Mouse (Mus musculus) liver, embryonic 16.5 days (tissue): ENCODE measurements around the gene Fkbp15. TPM values are rescaled to one million over a fixed set of nuclear protein-coding genes. Genes with fewer than 3 reads are reported as not detected.
A peak's percentile ranks its signal among the peaks of the same experiment; 100 is the strongest.

Source experiments
- ATAC-seq: fragments of 200-750 bp; cut with Nextera tagmentation; 2 replicates; pipeline ENCODE4 v1.8.0; 2017; ENCODE audit warnings: low read depth, mild to moderate bottlenecking, moderate number of reproducible peaks, moderate library complexity
- H3K27ac ChIP-seq: fragments of 300-500 bp; sonication (generic); 2 replicates; pipeline ENCODE4 v1.5.1; 2014; ENCODE audit warnings: mild to moderate bottlenecking, low read length
- H3K27me3 ChIP-seq: fragments of 300-500 bp; sonication (generic); 2 replicates; pipeline ENCODE4 v1.6.1; 2014; ENCODE audit warnings: low read depth, low read length, mixed read lengths; ENCODE audit not compliant: control insufficient read depth, insufficient read depth
- H3K36me3 ChIP-seq: fragments of 300-500 bp; sonication (generic); 2 replicates; pipeline ENCODE4 v1.6.1; 2014; ENCODE audit warnings: mild to moderate bottlenecking; ENCODE audit not compliant: control insufficient read depth, insufficient read depth
- H3K4me1 ChIP-seq: fragments of 300-500 bp; sonication (generic); 2 replicates; pipeline ENCODE4 v1.6.1; 2014; ENCODE audit warnings: low read depth, low read length, mixed read lengths; ENCODE audit not compliant: control insufficient read depth
- H3K4me2 ChIP-seq: fragments of 300-500 bp; sonication (generic); 2 replicates; pipeline ENCODE4 v1.6.1; 2014; ENCODE audit warnings: low read depth, low read length, mixed read lengths
- H3K4me3 ChIP-seq: fragments of 300-500 bp; sonication (generic); 2 replicates; pipeline ENCODE4 v1.5.1; 2014; ENCODE audit warnings: low read depth, mild to moderate bottlenecking, low read length
- H3K9ac ChIP-seq: fragments of 300-500 bp; sonication (generic); 2 replicates; pipeline ENCODE4 v1.6.1; 2014; ENCODE audit warnings: low read depth, low read length
- H3K9me3 ChIP-seq: fragments of 300-500 bp; sonication (generic); replicated peaks from 2 replicates; pipeline ENCODE4 v1.6.1; 2016; ENCODE audit warnings: low read length; ENCODE audit not compliant: control insufficient read depth
- WGBS: fragments of 180-500 bp; shearing (Covaris S2); extraction: QIAGEN DNeasy Blood & Tissue Kit; methylation state at CpG from one replicate; pipeline ENCODE4 v1.1.7; 2014; ENCODE audit not compliant: insufficient replicate concordance; 5-methylcytosine and 5-hydroxymethylcytosine counted together
- polyA plus RNA-seq: library from polyadenylated mRNA; unstranded; fragments of >200 nt; fragmentation: Nextera tagmentation; extraction: Ambion mirVana; gene quantifications from 2 replicates; pipeline ENCODE4 v1.2.1, GENCODE M21; 2015

Gene Fkbp15
- polyA plus RNA-seq, 1 experiment from 2014 or later, result 15.9 TPM

- Histone ChIP-seq H3K36me3 (no peaks in the 10 kb centered on the region), H3K4me3 (peak overlapping the region; percentile 77), H3K9ac (peak overlapping the region; percentile 74), H3K4me1 (peaks cover 23% of the 10 kb centered on the region), H3K4me2 (peak overlapping the region; percentile 87), H3K27ac (peak overlapping the region; percentile 62), H3K9me3 (no peaks in the 10 kb centered on the region), H3K27me3 (no peaks in the 10 kb centered on the region)
- no peak for ATAC-seq
- 72% methylated on average over 1 of the region's 1 CpGs for WGBS
These were observed 1.6 kb upstream of the Fkbp15 start for GRCm38 (mm10) chr4:62361997-62362396.

GRCm38 (mm10) chr4:62361571-62361970 lies 1.2 kb upstream of the Fkbp15 start:
- Histone ChIP-seq H3K36me3 (no peaks in the 10 kb centered on the region), H3K9ac (peak overlapping the region; percentile 74), H3K4me1 (peaks cover 23% of the 10 kb centered on the region), H3K9me3 (no peaks in the 10 kb centered on the region), H3K4me2 (peak overlapping the region; percentile 87), H3K27ac (peak overlapping the region; percentile 62), H3K27me3 (no peaks in the 10 kb centered on the region), H3K4me3 (peak overlapping the region; percentile 77)
- no peak for ATAC-seq
- 20% methylated on average over 6 of the region's 6 CpGs for WGBS

GRCm38 (mm10) chr4:62360805-62361455 lies 582 bp upstream of the Fkbp15 start:
- peak overlapping the region; percentile 74 for H3K9ac ChIP-seq
- H3K36me3 ChIP-seq, result no peaks in the 10 kb centered on the region
- H3K9me3 ChIP-seq, result no peaks in the 10 kb centered on the region
- H3K27me3 ChIP-seq, result no peaks in the 10 kb centered on the region
- H3K27ac ChIP-seq, result peak overlapping the region; percentile 62
- H3K4me2 ChIP-seq, result peak overlapping the region; percentile 87
- H3K4me1 ChIP-seq, result peaks cover 23% of the 10 kb centered on the region
- no peak for ATAC-seq
- under 1% methylated on average over 22 of the region's 22 CpGs for WGBS
- peak overlapping the region; percentile 77 for H3K4me3 ChIP-seq

- 21% methylated on average over 7 of the region's 7 CpGs for WGBS
- peak overlapping the region; percentile 77 for H3K4me2 ChIP-seq
- peak overlapping the region; percentile 77 for H3K4me3 ChIP-seq
- peaks cover 20% of the 10 kb centered on the region for H3K4me1 ChIP-seq
- no peaks in the 10 kb centered on the region for H3K9me3 ChIP-seq
- no peaks in the 10 kb centered on the region for H3K27me3 ChIP-seq
- H3K27ac ChIP-seq, result peak overlapping the region; percentile 91
- no peaks in the 10 kb centered on the region for H3K36me3 ChIP-seq
- peak overlapping the region; percentile 83 for H3K9ac ChIP-seq
- ATAC-seq, result no peak
These were observed 1.0 kb downstream of the Fkbp15 start for GRCm38 (mm10) chr4:62359256-62359775.

DNA sequence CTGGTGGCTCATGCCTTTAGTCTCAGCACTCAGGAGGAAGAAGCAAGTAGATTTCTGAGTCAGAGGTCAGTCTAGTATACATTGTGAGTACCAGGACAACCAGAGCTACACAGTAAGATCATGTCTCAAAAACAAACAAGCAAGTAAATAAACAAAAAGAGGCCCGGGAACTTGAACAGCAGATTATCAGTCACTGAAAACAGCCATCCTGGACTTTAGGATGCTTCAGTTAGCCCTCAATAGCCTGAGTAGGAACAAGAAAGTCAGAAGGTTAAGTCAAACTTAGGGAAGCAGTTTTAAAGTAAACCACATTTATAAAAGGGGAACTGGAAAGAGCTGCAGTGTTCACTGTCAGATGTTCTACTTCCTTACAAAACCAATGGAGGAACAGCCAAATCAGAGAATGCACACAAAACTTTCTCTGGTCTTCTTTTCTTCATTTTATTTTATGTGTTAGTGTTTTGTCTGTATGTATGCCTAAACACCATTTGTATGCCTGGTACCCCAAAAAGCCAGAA lies 2.7 kb downstream of the Fkbp15 start:
- H3K4me2 ChIP-seq, result no peak overlapping the region
- peaks cover 20% of the 10 kb centered on the region for H3K4me1 ChIP-seq
- no peak overlapping the region for H3K9ac ChIP-seq
- ATAC-seq, result no peak
- H3K27ac ChIP-seq, result no peak overlapping the region
- no peaks in the 10 kb centered on the region for H3K36me3 ChIP-seq
- H3K9me3 ChIP-seq, result no peaks in the 10 kb centered on the region
- no peak overlapping the region for H3K4me3 ChIP-seq
- H3K27me3 ChIP-seq, result no peaks in the 10 kb centered on the region
- 36% methylated on average over 1 of the region's 1 CpGs for WGBS

- Histone ChIP-seq H3K9ac (no peak overlapping the region), H3K36me3 (peaks cover 9% of the 10 kb centered on the region), H3K4me3 (no peak overlapping the region), H3K9me3 (no peaks in the 10 kb centered on the region), H3K27ac (no peak overlapping the region; the same call in 1 of the 2 replicates), H3K27me3 (no peaks in the 10 kb centered on the region), H3K4me2 (no peak overlapping the region), H3K4me1 (peaks cover 3% of the 10 kb centered on the region)
- WGBS, result 82% methylated on average over 2 of the region's 2 CpGs
- no peak for ATAC-seq
These were observed 11.0 kb downstream of the Fkbp15 start for GRCm38 (mm10) chr4:62349371-62349770.

DNA sequence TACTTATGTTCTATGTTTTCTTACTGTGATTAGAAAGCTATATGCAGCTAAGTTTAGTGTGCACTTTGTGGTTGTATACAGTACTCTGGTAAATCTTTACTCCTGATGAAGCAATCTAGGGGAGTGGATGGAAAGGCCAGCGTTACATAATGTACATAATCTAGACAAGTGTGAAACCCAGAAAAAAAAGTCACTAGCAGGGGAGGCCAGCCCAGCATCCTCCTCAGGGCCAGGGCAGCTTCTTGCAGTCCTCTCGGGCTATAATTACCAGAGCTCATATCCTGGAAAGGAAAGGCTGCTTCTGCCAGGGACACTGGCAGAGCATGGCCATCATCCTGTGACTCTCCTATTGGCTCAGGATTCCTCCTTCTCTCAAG lies 12.0 kb downstream of the Fkbp15 start:
- no peaks in the 10 kb centered on the region for H3K9me3 ChIP-seq
- H3K4me3 ChIP-seq, result no peak overlapping the region
- WGBS, result 55% methylated on average over 2 of the region's 2 CpGs
- H3K27ac ChIP-seq, result peak overlapping the region; percentile 58
- H3K27me3 ChIP-seq, result no peaks in the 10 kb centered on the region
- ATAC-seq, result peak; percentile 79
- no peak overlapping the region for H3K4me2 ChIP-seq
- H3K36me3 ChIP-seq, result peaks cover 14% of the 10 kb centered on the region
- peaks cover 3% of the 10 kb centered on the region for H3K4me1 ChIP-seq
- no peak overlapping the region for H3K9ac ChIP-seq

GRCm38 (mm10) chr4:62347605-62348328 lies 12.6 kb downstream of the Fkbp15 start:
- WGBS, result 55% methylated on average over 9 of the region's 9 CpGs
- Histone ChIP-seq H3K27ac (peak overlapping the region; percentile 58), H3K9ac (no peak overlapping the region), H3K27me3 (no peaks in the 10 kb centered on the region), H3K36me3 (peaks cover 16% of the 10 kb centered on the region), H3K9me3 (no peaks in the 10 kb centered on the region), H3K4me1 (peaks cover 3% of the 10 kb centered on the region), H3K4me2 (no peak overlapping the region), H3K4me3 (no peak overlapping the region)
- ATAC-seq, result peak; percentile 71

DNA sequence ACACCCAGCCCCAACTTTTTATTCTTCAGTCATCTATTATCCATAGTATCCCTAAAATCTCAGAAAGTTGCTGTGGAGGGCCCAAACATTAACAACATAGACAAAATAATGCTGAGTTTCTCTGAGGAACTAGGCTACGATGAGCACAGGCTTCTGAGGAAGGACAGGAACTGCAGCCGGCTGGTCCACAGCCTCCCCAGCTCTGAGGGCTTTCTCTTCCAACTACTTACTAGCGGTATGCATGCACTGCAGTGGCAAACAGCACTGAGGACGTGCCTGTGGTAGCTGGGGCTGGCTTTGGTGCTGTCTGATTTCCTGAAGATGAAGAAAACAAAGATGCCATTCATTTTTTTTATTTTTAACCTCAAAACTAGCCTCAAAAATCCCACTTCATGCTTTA lies 14.5 kb downstream of the Fkbp15 start:
- Histone ChIP-seq H3K4me2 (no peak overlapping the region), H3K4me1 (peaks cover 3% of the 10 kb centered on the region), H3K9me3 (no peaks in the 10 kb centered on the region), H3K27me3 (no peaks in the 10 kb centered on the region), H3K36me3 (peaks cover 22% of the 10 kb centered on the region), H3K27ac (no peak overlapping the region), H3K9ac (no peak overlapping the region), H3K4me3 (no peak overlapping the region)
- ATAC-seq, result no peak
- 76% methylated on average over 4 of the region's 4 CpGs for WGBS
